Mouse (Mus musculus) hindbrain, embryonic 12.5 days (tissue): Measurements from ENCODE around the gene Sox18. TPM values are rescaled to one million over a fixed set of nuclear protein-coding genes. Genes with fewer than 3 reads are reported as not detected.

Source experiments
- ATAC-seq: fragments of 200-750 bp; cut with Nextera tagmentation; 2 replicates; pipeline ENCODE4 v1.8.0; 2017; ENCODE audit warnings: moderate TSS enrichment; ENCODE audit not compliant: low FRiP score
- H3K27ac ChIP-seq: fragments of 300-500 bp; sonication (generic); 2 replicates; pipeline ENCODE4 v1.5.1; 2016; ENCODE audit warnings: mild to moderate bottlenecking
- H3K27me3 ChIP-seq: fragments of 300-500 bp; sonication (generic); 2 replicates; pipeline ENCODE4 v1.6.1; 2016; ENCODE audit warnings: mild to moderate bottlenecking
- H3K36me3 ChIP-seq: fragments of 300-500 bp; sonication (generic); 2 replicates; pipeline ENCODE4 v1.6.1; 2016; ENCODE audit warnings: mild to moderate bottlenecking
- H3K4me1 ChIP-seq: fragments of 300-500 bp; sonication (generic); 2 replicates; pipeline ENCODE4 v1.6.1; 2016
- H3K4me2 ChIP-seq: fragments of 300-500 bp; sonication (generic); replicated peaks from 2 replicates; pipeline ENCODE4 v1.6.1; 2016; ENCODE audit warnings: mild to moderate bottlenecking
- H3K4me3 ChIP-seq: fragments of 300-500 bp; sonication (generic); 2 replicates; pipeline ENCODE4 v1.5.1; 2016; ENCODE audit warnings: mild to moderate bottlenecking
- H3K9ac ChIP-seq: fragments of 300-500 bp; sonication (generic); 2 replicates; pipeline ENCODE4 v1.6.1; 2016; ENCODE audit warnings: mild to moderate bottlenecking, moderate library complexity
- H3K9me3 ChIP-seq: fragments of 300-500 bp; sonication (generic); replicated peaks from 2 replicates; pipeline ENCODE4 v1.6.1; 2016; ENCODE audit warnings: mild to moderate bottlenecking
- WGBS: fragments of 180-500 bp; shearing (Covaris S2); methylation state at CpG from one replicate; pipeline ENCODE4 v1.1.7; 2016; 5-methylcytosine and 5-hydroxymethylcytosine counted together
- polyA plus RNA-seq: library from polyadenylated mRNA; unstranded; fragments of >200 nt; fragmentation: Nextera tagmentation; extraction: Ambion mirVana; gene quantifications from 2 replicates; pipeline ENCODE4 v1.2.1, GENCODE M21; 2016

Sox18 gene
- polyA plus RNA-seq, 1 experiment from 2014 or later, result 21.4 TPM

- no peak for ATAC-seq
Measured at GRCm38 (mm10) chr2:181635865-181636264, 35.6 kb downstream of the Sox18 start.

GRCm38 (mm10) chr2:181632624-181633023, 38.8 kb downstream of the Sox18 start:
- H3K4me3 ChIP-seq, result no peak overlapping the region
- H3K27me3 ChIP-seq, result no peaks in the 10 kb centered on the region
- no peak overlapping the region for H3K9ac ChIP-seq
- H3K4me1 ChIP-seq, result no peaks in the 10 kb centered on the region
- ATAC-seq, result no peak
- H3K27ac ChIP-seq, result no peak overlapping the region
- H3K9me3 ChIP-seq, result no peaks in the 10 kb centered on the region
- 96% methylated on average over 6 of the region's 6 CpGs for WGBS
- H3K4me2 ChIP-seq, result no peak overlapping the region
- peaks cover 72% of the 10 kb centered on the region for H3K36me3 ChIP-seq

More at GRCm38 (mm10) chr2:181635865-181636264, 35.6 kb downstream of the Sox18 start:
- H3K9me3 ChIP-seq, result no peaks in the 10 kb centered on the region
- WGBS, result 91% methylated on average over 3 of the region's 3 CpGs
- no peak overlapping the region for H3K4me2 ChIP-seq
- H3K36me3 ChIP-seq, result peaks cover 82% of the 10 kb centered on the region
- no peak overlapping the region for H3K27ac ChIP-seq
- no peaks in the 10 kb centered on the region for H3K27me3 ChIP-seq
- H3K4me3 ChIP-seq, result no peak overlapping the region
- H3K4me1 ChIP-seq, result no peaks in the 10 kb centered on the region
- H3K9ac ChIP-seq, result no peak overlapping the region

DNA sequence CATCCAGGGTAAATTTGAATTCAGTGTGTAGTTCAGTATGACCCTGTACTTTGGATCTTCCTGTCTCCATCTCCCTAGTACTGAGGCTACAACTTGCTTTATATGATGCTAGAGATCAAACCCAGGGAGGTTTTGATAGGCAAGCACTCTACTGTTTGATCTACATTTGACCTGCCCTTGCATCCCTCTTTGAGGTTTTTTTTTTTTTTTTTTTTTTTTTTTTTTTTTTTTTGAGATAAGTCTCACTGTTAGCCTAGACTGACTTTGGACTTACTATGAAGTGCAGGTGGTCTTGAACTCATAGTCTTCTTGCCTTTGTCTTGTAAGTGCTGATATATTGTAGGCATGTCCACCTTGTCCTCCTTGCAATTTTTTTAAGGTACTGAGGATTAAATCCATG, 43.0 kb downstream of the Sox18 start:
- Histone ChIP-seq H3K9ac (no peak overlapping the region), H3K36me3 (peaks cover 51% of the 10 kb centered on the region), H3K4me3 (no peak overlapping the region), H3K27ac (no peak overlapping the region), H3K4me2 (no peak overlapping the region), H3K27me3 (no peaks in the 10 kb centered on the region), H3K4me1 (no peaks in the 10 kb centered on the region), H3K9me3 (no peaks in the 10 kb centered on the region)
- no peak for ATAC-seq

DNA sequence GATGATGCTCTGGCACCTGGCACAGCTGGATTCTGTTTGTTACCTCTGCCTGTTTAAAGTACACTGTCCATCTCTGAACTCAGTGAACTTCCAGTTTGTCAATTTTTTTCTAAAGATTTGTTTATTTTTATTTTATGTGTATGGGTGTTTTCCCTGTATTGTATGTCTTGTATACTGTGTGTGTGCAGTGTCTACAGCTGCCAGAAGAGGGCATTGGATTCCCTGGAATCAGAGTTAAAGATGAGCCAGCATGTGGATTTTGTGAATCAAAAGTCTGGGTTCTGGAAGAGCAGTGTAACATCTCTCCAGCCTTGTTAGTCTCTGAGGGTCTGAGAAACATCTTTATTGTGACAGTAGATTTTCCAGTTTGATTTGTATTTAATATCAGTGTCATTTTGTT, 48.0 kb downstream of the Sox18 start:
- H3K36me3 ChIP-seq, result peaks cover 54% of the 10 kb centered on the region
- no peak for ATAC-seq
- no peak overlapping the region for H3K4me3 ChIP-seq
- H3K9me3 ChIP-seq, result no peaks in the 10 kb centered on the region
- H3K27ac ChIP-seq, result no peak overlapping the region
- H3K9ac ChIP-seq, result no peak overlapping the region
- no peak overlapping the region for H3K4me2 ChIP-seq
- no peaks in the 10 kb centered on the region for H3K27me3 ChIP-seq
- H3K4me1 ChIP-seq, result no peaks in the 10 kb centered on the region

Other genes with a start within 250 kb of the Sox18 start
- 22.3 and 22.7 TPM in 2 replicates for gene Zbtb46, start 212.2 kb downstream of the Sox18 start, polyA plus RNA-seq
- gene Abhd16b, start 178.4 kb downstream of the Sox18 start, polyA plus RNA-seq, result 0.12 TPM in 1 of 2 replicates, not detected in the other
- 120 and 121 TPM in 2 replicates for gene Tpd52l2, start 174.5 kb downstream of the Sox18 start, polyA plus RNA-seq
- gene Dnajc5, start 151.2 kb downstream of the Sox18 start, polyA plus RNA-seq, result 148 and 150 TPM in 2 replicates
- gene Uckl1, start 86.7 kb downstream of the Sox18 start, polyA plus RNA-seq, result 64.2 and 66.3 TPM in 2 replicates
- gene Prpf6, start 79.8 kb downstream of the Sox18 start, polyA plus RNA-seq, result 72.0 and 72.4 TPM in 2 replicates
- 91.0 and 97.7 TPM in 2 replicates for gene Zfp512b, start 78.8 kb downstream of the Sox18 start, polyA plus RNA-seq
- gene Samd10, start 72.4 kb downstream of the Sox18 start, polyA plus RNA-seq, result 97.4 and 101 TPM in 2 replicates
- 0.30 and 0.43 TPM in 2 replicates for gene Gm29797, start 14.6 kb downstream of the Sox18 start, polyA plus RNA-seq
- gene Tcea2, start 8.7 kb upstream of the Sox18 start, polyA plus RNA-seq, result 27.7 and 29.9 TPM in 2 replicates
- 49.4 and 54.4 TPM in 2 replicates for gene Rgs19, start 22.3 kb upstream of the Sox18 start, polyA plus RNA-seq
- gene Lkaaear1, start 26.8 kb upstream of the Sox18 start, polyA plus RNA-seq, result not detected in 2 replicates
- gene Oprl1, start 43.4 kb upstream of the Sox18 start, polyA plus RNA-seq, result 42.7 and 43.2 TPM in 2 replicates
- gene Myt1, start 91.7 kb upstream of the Sox18 start, polyA plus RNA-seq, result 57.8 and 62.1 TPM in 2 replicates
- 39.6 and 41.2 TPM in 2 replicates for gene Pcmtd2, start 166.2 kb upstream of the Sox18 start, polyA plus RNA-seq
- 86.2 and 92.4 TPM in 2 replicates for gene Polr3k, start 192.7 kb upstream of the Sox18 start, polyA plus RNA-seq